Mouse (Mus musculus) kidney, embryonic 14.5 days (tissue): ENCODE results near the gene Nfib. TPM values are rescaled to one million over a fixed set of nuclear protein-coding genes. Genes with fewer than 3 reads are reported as not detected.

Experiments
- ATAC-seq: fragments of 200-750 bp; cut with Nextera tagmentation; 2 replicates; pipeline ENCODE4 v1.8.0; 2017; ENCODE audit warnings: moderate number of reproducible peaks, mild to moderate bottlenecking, moderate TSS enrichment, moderate library complexity; ENCODE audit not compliant: low FRiP score, low TSS enrichment
- H3K27ac ChIP-seq: fragments of 300-500 bp; sonication (generic); 2 replicates; pipeline ENCODE4 v1.5.1; 2014; ENCODE audit warnings: low read depth, mild to moderate bottlenecking, low read length, moderate library complexity, mixed read lengths
- H3K27me3 ChIP-seq: fragments of 300-500 bp; sonication (generic); 2 replicates; pipeline ENCODE4 v1.6.1; 2014; ENCODE audit warnings: mild to moderate bottlenecking, low read length; ENCODE audit not compliant: control insufficient read depth, insufficient read depth
- H3K36me3 ChIP-seq: fragments of 300-500 bp; sonication (generic); 2 replicates; pipeline ENCODE4 v1.6.1; 2014; ENCODE audit warnings: low read length, mixed read lengths; ENCODE audit not compliant: control insufficient read depth, insufficient read depth
- H3K4me1 ChIP-seq: fragments of 300-500 bp; sonication (generic); 2 replicates; pipeline ENCODE4 v1.6.1; 2014; ENCODE audit warnings: low read length, mixed read lengths; ENCODE audit not compliant: control insufficient read depth, insufficient read depth
- H3K4me2 ChIP-seq: fragments of 300-500 bp; sonication (generic); replicated peaks from 2 replicates; pipeline ENCODE4 v1.6.1; 2014; ENCODE audit warnings: low read depth, mild to moderate bottlenecking, low read length
- H3K4me3 ChIP-seq: fragments of 300-500 bp; sonication (generic); 2 replicates; pipeline ENCODE4 v1.5.1; 2014; ENCODE audit warnings: mild to moderate bottlenecking, low read length
- H3K9ac ChIP-seq: fragments of 300-500 bp; sonication (generic); 2 replicates; pipeline ENCODE4 v1.6.1; 2014; ENCODE audit warnings: low read depth, mild to moderate bottlenecking, low read length, moderate library complexity
- H3K9me3 ChIP-seq: fragments of 300-500 bp; sonication (generic); 2 replicates; pipeline ENCODE4 v1.6.1; 2016; ENCODE audit warnings: low read length; ENCODE audit not compliant: control insufficient read depth
- WGBS: fragments of 180-500 bp; shearing (Covaris S2); extraction: QIAGEN DNeasy Blood & Tissue Kit; methylation state at CpG from one replicate; pipeline ENCODE4 v1.1.7; 2014; 5-methylcytosine and 5-hydroxymethylcytosine counted together
- polyA plus RNA-seq: library from polyadenylated mRNA; unstranded; fragments of >200 nt; fragmentation: Nextera tagmentation; extraction: Ambion mirVana; gene quantifications from 2 replicates; pipeline ENCODE4 v1.2.1, GENCODE M21; 2014

The Nfib gene
- polyA plus RNA-seq, 1 experiment from 2014 or later = 36.0 TPM

GRCm38 (mm10) chr4:82310924-82311734 is 394.4 kb downstream of the Nfib start:
- Histone ChIP-seq H3K4me3 (no peak overlapping the region), H3K4me2 (no peak overlapping the region), H3K27me3 (no peaks in the 10 kb centered on the region), H3K36me3 (peaks cover 3% of the 10 kb centered on the region; the same call in 1 of the 2 replicates), H3K27ac (peak overlapping the region; percentile 10; the same call in 1 of the 2 replicates), H3K9ac (no peak overlapping the region), H3K9me3 (no peaks in the 10 kb centered on the region), H3K4me1 (peaks cover 4% of the 10 kb centered on the region; the same call in 1 of the 2 replicates)
- ATAC-seq = peak; percentile 72; the same call in 1 of the 2 replicates
- 36% methylated on average over 11 of the region's 11 CpGs for WGBS

- no peak overlapping the region for H3K4me3 ChIP-seq
- no peak overlapping the region for H3K9ac ChIP-seq
- peaks cover 3% of the 10 kb centered on the region; the same call in 1 of the 2 replicates for H3K36me3 ChIP-seq
- H3K4me1 ChIP-seq = peaks cover 24% of the 10 kb centered on the region; the same call in 1 of the 2 replicates
- H3K9me3 ChIP-seq = no peaks in the 10 kb centered on the region
- ATAC-seq = no peak
- peak overlapping the region; percentile 55; the same call in 1 of the 2 replicates for H3K27ac ChIP-seq
- WGBS = 24% methylated on average over 6 of the region's 6 CpGs
- no peak overlapping the region for H3K4me2 ChIP-seq
- no peaks in the 10 kb centered on the region for H3K27me3 ChIP-seq
Measured at GRCm38 (mm10) chr4:82306045-82306444, 399.5 kb downstream of the Nfib start.

- H3K4me1 ChIP-seq = peaks cover 24% of the 10 kb centered on the region; the same call in 1 of the 2 replicates
Measured at GRCm38 (mm10) chr4:82304148-82304871, 401.2 kb downstream of the Nfib start.

GRCm38 (mm10) chr4:82303362-82303900 is 402.1 kb downstream of the Nfib start:
- Histone ChIP-seq H3K27me3 (no peaks in the 10 kb centered on the region), H3K9ac (no peak overlapping the region), H3K4me2 (no peak overlapping the region), H3K36me3 (peaks cover 3% of the 10 kb centered on the region; the same call in 1 of the 2 replicates), H3K27ac (peak overlapping the region; percentile 82; the same call in 1 of the 2 replicates), H3K4me1 (peaks cover 24% of the 10 kb centered on the region; the same call in 1 of the 2 replicates), H3K4me3 (no peak overlapping the region), H3K9me3 (no peaks in the 10 kb centered on the region)
- 63% methylated on average over 3 of the region's 3 CpGs for WGBS
- no peak for ATAC-seq

More at GRCm38 (mm10) chr4:82304148-82304871, 401.2 kb downstream of the Nfib start:
- Histone ChIP-seq H3K27ac (peak overlapping the region; percentile 82; the same call in 1 of the 2 replicates), H3K9me3 (no peaks in the 10 kb centered on the region), H3K4me2 (peak overlapping the region; percentile 15; the same call in 1 of the 2 replicates), H3K9ac (no peak overlapping the region), H3K27me3 (no peaks in the 10 kb centered on the region), H3K36me3 (peaks cover 3% of the 10 kb centered on the region; the same call in 1 of the 2 replicates), H3K4me3 (no peak overlapping the region)
- ATAC-seq = peak; percentile 64; the same call in 1 of the 2 replicates
- WGBS = 10% methylated on average over 17 of the region's 17 CpGs

GRCm38 (mm10) chr4:82302901-82303300 is 402.6 kb downstream of the Nfib start:
- Histone ChIP-seq H3K4me3 (no peak overlapping the region), H3K27me3 (no peaks in the 10 kb centered on the region), H3K4me2 (no peak overlapping the region), H3K36me3 (peaks cover 2% of the 10 kb centered on the region; the same call in 1 of the 2 replicates), H3K4me1 (peaks cover 24% of the 10 kb centered on the region; the same call in 1 of the 2 replicates), H3K9me3 (no peaks in the 10 kb centered on the region), H3K27ac (no peak overlapping the region), H3K9ac (no peak overlapping the region)
- ATAC-seq = no peak
- WGBS = 82% methylated on average over 6 of the region's 6 CpGs

GRCm38 (mm10) chr4:82298606-82299005 is 406.9 kb downstream of the Nfib start:
- no peaks in the 10 kb centered on the region for H3K9me3 ChIP-seq
- WGBS = 90% methylated on average over 1 of the region's 1 CpGs
- 0 out of 2 replicates have a peak, but pooled peaks cover under 1% of the 10 kb centered on the region for H3K4me1 ChIP-seq

GRCm38 (mm10) chr4:82297562-82297961 is 408.0 kb downstream of the Nfib start:
- Histone ChIP-seq H3K4me2 (no peak overlapping the region), H3K4me3 (no peak overlapping the region), H3K36me3 (no peaks in the 10 kb centered on the region), H3K9ac (no peak overlapping the region), H3K27ac (no peak overlapping the region), H3K4me1 (no peaks in the 10 kb centered on the region), H3K27me3 (no peaks in the 10 kb centered on the region), H3K9me3 (no peaks in the 10 kb centered on the region)
- no peak for ATAC-seq
- 88% methylated on average over 2 of the region's 2 CpGs for WGBS

More at GRCm38 (mm10) chr4:82298606-82299005, 406.9 kb downstream of the Nfib start:
- no peak for ATAC-seq
- Histone ChIP-seq H3K36me3 (no peaks in the 10 kb centered on the region), H3K27me3 (no peaks in the 10 kb centered on the region), H3K27ac (no peak overlapping the region), H3K9ac (no peak overlapping the region), H3K4me2 (no peak overlapping the region), H3K4me3 (no peak overlapping the region)

- Histone ChIP-seq H3K27me3 (no peaks in the 10 kb centered on the region), H3K9me3 (no peaks in the 10 kb centered on the region), H3K27ac (no peak overlapping the region), H3K9ac (no peak overlapping the region), H3K4me2 (no peak overlapping the region), H3K36me3 (no peaks in the 10 kb centered on the region), H3K4me1 (0 out of 2 replicates have a peak, but pooled peaks cover 4% of the 10 kb centered on the region), H3K4me3 (no peak overlapping the region)
- no peak for ATAC-seq
- WGBS = 92% methylated on average over 1 of the region's 1 CpGs
Measured at GRCm38 (mm10) chr4:82294066-82294465, 411.5 kb downstream of the Nfib start.
